ENCODE assay signal across 8 mouse cellular contexts in the genomic region with DNA sequence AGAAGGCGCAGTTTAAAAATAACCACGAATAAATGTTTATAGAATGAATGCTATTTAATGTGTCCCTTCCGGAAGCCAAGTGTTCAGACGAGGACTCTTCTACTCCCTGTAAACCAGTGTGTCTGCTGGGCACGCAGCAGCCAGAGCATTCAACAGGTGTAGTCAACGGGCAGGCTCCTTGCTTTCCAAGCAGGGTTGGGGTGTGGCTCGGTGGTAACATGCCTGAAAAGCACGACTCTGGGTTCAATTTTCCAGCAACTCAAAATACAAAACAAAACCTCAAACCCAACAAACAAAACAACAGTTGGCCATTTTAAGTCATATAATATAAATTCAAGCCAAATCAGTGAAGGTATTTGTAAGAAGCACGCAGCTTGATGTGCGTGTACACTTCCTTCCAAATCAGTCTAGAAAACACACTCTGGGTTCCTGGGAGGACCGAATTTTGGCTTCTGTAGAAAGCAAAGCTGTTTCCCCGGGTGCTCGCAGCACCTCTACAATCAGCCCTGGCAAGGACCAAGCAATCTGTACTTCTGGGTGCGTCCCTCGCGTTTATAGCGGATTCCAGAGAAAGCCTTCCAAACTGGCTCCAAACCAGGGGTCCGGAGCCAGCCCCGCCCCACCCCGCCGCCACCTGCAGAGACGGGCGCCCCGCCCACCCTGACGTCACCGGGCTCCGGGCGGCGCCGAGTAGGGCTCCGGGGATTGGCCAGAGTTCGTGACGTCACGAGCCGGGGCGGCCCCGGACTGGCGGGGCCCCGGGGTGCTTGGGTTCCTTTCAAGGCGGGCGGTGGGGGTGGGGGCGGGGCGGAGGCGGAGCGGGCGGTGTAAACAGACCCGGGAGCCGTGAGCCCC. TPM values are rescaled to one million over a fixed set of nuclear protein-coding genes. Genes with fewer than 3 reads are reported as not detected.
A peak's percentile ranks its signal among the peaks of the same experiment; 100 is the strongest.
DNase-seq lines count a peak whose midpoint lies in the region; ATAC-seq and TF ChIP-seq lines count a peak whose summit lies in the region.

Gene Mturn (plus strand): TSS at position 734 of the 855 bp plus-strand sequence.

- WGBS in forebrain, postnatal 0 days = 2% methylated on average over 48 of the region's 48 CpGs
- WGBS in lung, embryonic 16.5 days = 2% methylated on average over 39 of the region's 48 CpGs

- H3K9me3 ChIP-seq in G1E (replicated peaks) = no peaks in the 10 kb centered on the region
- H3K9me3 ChIP-seq in forebrain, postnatal 0 days (ENCODE audit: low read length) = no peaks in the 10 kb centered on the region
- no peaks in the 10 kb centered on the region for H3K9me3 ChIP-seq in lung, embryonic 16.5 days (ENCODE audit: control insufficient read depth, low read length)

- H3K36me3 ChIP-seq in G1E (replicated peaks) = no peaks in the 10 kb centered on the region
- H3K36me3 ChIP-seq in forebrain, postnatal 0 days (ENCODE audit: insufficient read depth) = no peaks in the 10 kb centered on the region
- H3K36me3 ChIP-seq in lung, embryonic 16.5 days (ENCODE audit: control insufficient read depth, insufficient read depth, low read length) = no peaks in the 10 kb centered on the region

- ATAC-seq in G1E (ENCODE audit: extremely low read depth, insufficient number of reproducible peaks, low FRiP score, poor library complexity, severe bottlenecking) = peak; percentile 92
- peak; percentile 96 for ATAC-seq in forebrain, postnatal 0 days
- peak; percentile 98 for ATAC-seq in lung, embryonic 16.5 days (ENCODE audit: low read depth)

- peaks cover 32% of the 10 kb centered on the region for H3K4me1 ChIP-seq in G1E (ENCODE audit: insufficient read depth, low read depth, low read length)
- H3K4me1 ChIP-seq in forebrain, postnatal 0 days (ENCODE audit: insufficient read depth) = peaks cover 14% of the 10 kb centered on the region
- H3K4me1 ChIP-seq in lung, embryonic 16.5 days (replicated peaks; ENCODE audit: control insufficient read depth, insufficient read depth, low read length) = peaks cover 7% of the 10 kb centered on the region

- no peak for TF ChIP-seq CTCF in G1E (IDR thresholded peaks at IDR 0.05; ENCODE audit: low read depth, low read length)
- TF ChIP-seq CTCF in forebrain, postnatal 0 days (IDR thresholded peaks at IDR 0.05; ENCODE audit: low read depth) = no peak

- H3K27ac ChIP-seq in forebrain, postnatal 0 days (ENCODE audit: low read depth, low read length) = peak within 1 kb of the TSS; percentile 82
- H3K27ac ChIP-seq in lung, embryonic 16.5 days (ENCODE audit: low read length) = peak within 1 kb of the TSS; percentile 41

- peaks cover 18% of the 10 kb centered on the region for H3K27me3 ChIP-seq in G1E (ENCODE audit: insufficient read depth, low read length)
- no peaks in the 10 kb centered on the region for H3K27me3 ChIP-seq in forebrain, postnatal 0 days (ENCODE audit: insufficient read depth, low read length)
- peaks cover 15% of the 10 kb centered on the region for H3K27me3 ChIP-seq in lung, embryonic 16.5 days (ENCODE audit: control insufficient read depth, insufficient read depth, low read depth, low read length)

- H3K4me2 ChIP-seq in forebrain, postnatal 0 days (ENCODE audit: low read depth) = peak within 1 kb of the TSS; percentile 74
- peak within 1 kb of the TSS; percentile 94 for H3K4me2 ChIP-seq in lung, embryonic 16.5 days (ENCODE audit: low read depth, low read length)

- peak within 1 kb of the TSS; percentile 87 for H3K4me3 ChIP-seq in G1E (ENCODE audit: low read depth, low read length)
- peak within 1 kb of the TSS; percentile 78 for H3K4me3 ChIP-seq in forebrain, postnatal 0 days (ENCODE audit: low read depth, low read length)
- H3K4me3 ChIP-seq in lung, embryonic 16.5 days (ENCODE audit: low read length) = peak within 1 kb of the TSS; percentile 77

- peak; percentile 97 for DNase-seq in G1E (ENCODE audit: low spot score)
- DNase-seq in cerebellum, adult 18-20 months = peak; percentile 96 to 100
- peak; percentile 98 for DNase-seq in forebrain, postnatal 0 days
- DNase-seq in heart, postnatal 4 days = peak; percentile 99
- DNase-seq in layer of hippocampus, adult 9-10 months (ENCODE audit: low spot score) = peak; percentile 87
- peak; percentile 97 for DNase-seq in ovary, postnatal 10 days (ENCODE audit: low spot score)
- DNase-seq in thymus, postnatal 10 days (ENCODE audit: low spot score in 2 of 2) = peak; percentile 99 to 100

- peak within 1 kb of the TSS; percentile 86 for H3K9ac ChIP-seq in forebrain, postnatal 0 days
- H3K9ac ChIP-seq in lung, embryonic 16.5 days (ENCODE audit: low read length) = peak within 1 kb of the TSS; percentile 66

RNA-seq across cellular contexts. Expression of gene Mturn, which starts in this region (rescaled TPM):
- total RNA-seq in G1E (2014; fragmentation: Nextera tagmentation) = 1.7 and 3.2 TPM in 2 replicates
- total RNA-seq in G1E (2017) = 1.9 and 2.1 TPM in 2 replicates
- 0.96 and 1.8 TPM in 2 replicates for polyA plus RNA-seq in G1E (2012)
- 241 and 274 TPM in 2 replicates for total RNA-seq in forebrain, postnatal 0 days (2014; rRNA removed)
- polyA plus RNA-seq in forebrain, postnatal 0 days (2015; fragmentation: Nextera tagmentation; extraction: Ambion mirVana) = 92.8 and 107 TPM in 2 replicates
- 1 to 10 TPM; 6.0 to 9.1 TPM for total RNA-seq in heart, postnatal 4 days (2021)
- polyA plus RNA-seq in lung, embryonic 16.5 days (2015; fragmentation: Nextera tagmentation; extraction: Ambion mirVana) = 5.0 and 6.4 TPM in 2 replicates

Comparison
In these comparisons a context has a peak if more than half of its experiments do, and no peak if none do; other contexts are left out.
1. Peak in every context shown above with its lines: DNase-seq, ATAC-seq, H3K4me3 ChIP-seq and H3K27ac ChIP-seq.
2. RNA of gene Mturn (total RNA-seq): 241 to 274 TPM in forebrain, postnatal 0 days; 6.0 to 9.1 TPM in heart, postnatal 4 days and 1.7 to 3.2 TPM in G1E; every median in the first group is over 10 times any median in the second.
3. RNA of gene Mturn (polyA plus RNA-seq): 92.8 to 107 TPM in forebrain, postnatal 0 days; 5.0 to 6.4 TPM in lung, embryonic 16.5 days and 0.96 to 1.8 TPM in G1E; every median in the first group is over 10 times any median in the second.